Mouse (Mus musculus) thymus, postnatal 25 days (tissue): Measurements from ENCODE around the gene Lamc3.
"Not testable (repeated sequence)": the region's sequence is repeated elsewhere in the genome, so short reads cannot be mapped to it uniquely, and the experiment has no call there.

ENCODE experiments used
- DNase-seq: peaks from one replicate; pipeline ENCODE4 v3.0.0; 2022

Gene Lamc3

GRCm38 (mm10) chr2:31878610-31879009, 8.5 kb upstream of the Lamc3 start:
- DNase-seq = no peak

GRCm38 (mm10) chr2:31880868-31881267, 6.2 kb upstream of the Lamc3 start:
- peak; percentile 65 for DNase-seq

DNA sequence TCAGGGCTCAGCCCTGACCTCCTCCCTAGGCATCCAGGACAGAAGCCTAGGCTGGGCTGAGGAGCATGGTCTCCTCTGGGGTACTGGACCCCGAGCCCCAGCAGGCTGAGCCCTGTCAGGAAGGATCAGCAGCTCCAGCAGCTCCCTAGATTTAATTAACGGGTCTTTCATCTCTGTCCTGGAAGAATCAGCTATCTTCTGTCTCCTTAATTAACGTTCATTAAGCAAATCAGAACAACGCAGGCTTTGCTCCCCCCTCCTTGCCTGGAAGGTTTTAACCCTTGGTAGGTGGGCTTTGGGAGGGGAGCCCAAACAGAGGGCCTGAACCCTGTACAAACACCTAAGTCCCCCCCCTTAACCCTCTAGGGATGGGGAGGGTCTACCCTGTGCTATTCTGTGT, 4.0 kb upstream of the Lamc3 start:
- DNase-seq = no peak

GRCm38 (mm10) chr2:31884806-31885205, 2.3 kb upstream of the Lamc3 start:
- peak; percentile 54 for DNase-seq

DNA sequence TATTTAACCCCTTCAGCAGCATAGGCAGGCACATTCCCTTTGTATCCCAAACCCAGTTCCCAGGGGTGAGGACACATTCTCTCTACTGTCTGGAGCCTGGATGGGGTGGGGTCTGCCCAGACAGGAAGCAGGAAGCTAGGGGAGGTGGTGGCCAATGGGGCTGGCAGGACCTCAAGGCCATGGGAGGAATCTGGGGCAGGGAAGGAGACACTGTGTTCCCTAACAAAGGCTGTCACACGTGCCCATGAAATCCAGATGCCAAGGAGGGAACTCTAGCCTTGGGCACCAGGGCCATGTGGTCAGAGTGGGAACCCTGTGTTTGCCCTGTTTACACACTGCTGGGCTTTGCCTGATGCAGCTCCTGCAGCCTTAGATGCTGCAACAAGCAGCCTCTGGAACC, 1.8 kb downstream of the Lamc3 start:
- DNase-seq = no peak

GRCm38 (mm10) chr2:31891219-31891618, 4.1 kb downstream of the Lamc3 start:
- no peak for DNase-seq

DNA sequence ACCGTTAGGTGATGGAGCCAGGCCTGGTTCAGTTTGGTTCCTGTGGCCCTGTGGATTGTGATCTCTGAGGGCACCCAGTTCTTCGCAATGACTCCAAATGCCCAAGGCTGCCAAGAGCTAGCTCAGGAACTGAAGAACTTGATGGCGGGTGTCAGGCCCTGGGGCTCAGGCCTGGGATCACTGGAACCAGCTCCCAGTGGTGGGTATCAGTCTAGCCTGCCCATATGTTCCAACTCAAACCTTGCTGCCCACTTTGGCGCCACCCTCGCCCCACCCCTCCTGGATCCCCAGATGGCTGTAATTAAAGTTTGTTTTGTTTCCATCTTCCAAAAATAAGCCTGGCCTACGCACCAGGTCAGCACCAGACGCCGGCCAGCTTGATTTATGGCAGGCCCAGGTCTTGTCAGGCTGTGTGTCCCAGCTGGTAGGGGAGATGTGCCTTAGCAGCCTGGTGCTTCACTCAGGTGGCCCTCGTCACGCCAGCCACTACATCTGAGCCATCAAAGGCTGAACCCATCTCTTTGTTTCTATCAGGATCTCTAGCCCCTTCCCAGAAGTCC, 6.1 kb downstream of the Lamc3 start:
- no peak for DNase-seq

DNA sequence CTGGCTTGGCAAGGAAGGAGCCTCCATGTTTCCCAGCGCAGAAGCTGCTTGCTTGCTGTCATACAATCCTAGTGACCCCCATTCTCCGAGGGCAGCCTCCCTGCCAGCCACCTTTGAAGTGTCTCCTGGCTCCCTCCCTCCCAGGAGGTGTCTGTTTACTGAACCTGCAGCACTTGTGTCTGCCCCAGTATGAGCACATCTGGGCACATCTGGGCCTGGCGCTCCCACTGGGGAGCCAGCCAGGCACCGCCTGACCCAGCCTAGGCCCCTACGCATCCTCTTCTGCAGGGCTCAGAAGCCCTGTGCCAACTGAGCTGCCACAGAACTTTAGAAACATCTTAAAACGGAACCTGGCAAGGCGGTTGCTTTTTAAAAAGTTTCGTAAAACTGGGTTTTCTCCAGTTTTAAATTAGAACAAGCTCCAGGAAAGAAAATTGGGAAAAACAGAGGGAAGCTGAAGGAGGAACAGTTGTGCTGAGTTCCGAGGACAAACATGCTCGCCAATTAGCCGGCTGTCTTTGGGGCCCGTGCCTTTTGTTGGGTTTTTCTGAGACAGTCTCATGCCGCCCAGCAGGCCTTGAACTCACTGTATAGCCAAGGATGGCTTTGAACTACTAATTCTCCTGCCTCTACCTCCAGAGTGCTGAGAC, 7.3 kb downstream of the Lamc3 start:
- no peak for DNase-seq

- no peak for DNase-seq
Measured at GRCm38 (mm10) chr2:31900932-31901331, 13.8 kb downstream of the Lamc3 start.

- no peak for DNase-seq
Measured at GRCm38 (mm10) chr2:31901659-31902362, 14.7 kb downstream of the Lamc3 start.

GRCm38 (mm10) chr2:31904089-31904488, 17.0 kb downstream of the Lamc3 start:
- no peak for DNase-seq

DNA sequence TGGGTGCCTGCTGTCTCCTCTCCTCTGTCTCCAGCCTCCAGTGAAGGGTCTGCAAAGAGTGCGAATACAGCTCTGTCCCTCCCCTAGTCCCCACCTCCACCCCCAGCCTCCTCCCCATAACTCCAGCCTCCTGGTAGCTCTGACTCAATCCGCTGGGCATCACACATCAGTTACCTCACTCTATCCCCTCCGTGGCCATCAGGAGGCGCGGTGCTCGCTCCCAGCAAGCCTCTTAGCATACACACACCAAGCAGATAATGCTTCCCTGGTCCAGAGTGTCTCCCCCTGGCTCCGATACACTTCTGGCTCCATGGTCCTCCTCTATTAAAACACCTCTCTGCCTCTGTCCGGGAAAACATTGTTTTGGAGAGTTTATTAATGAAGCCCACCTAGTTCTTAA, 17.5 kb downstream of the Lamc3 start:
- DNase-seq = no peak

DNA sequence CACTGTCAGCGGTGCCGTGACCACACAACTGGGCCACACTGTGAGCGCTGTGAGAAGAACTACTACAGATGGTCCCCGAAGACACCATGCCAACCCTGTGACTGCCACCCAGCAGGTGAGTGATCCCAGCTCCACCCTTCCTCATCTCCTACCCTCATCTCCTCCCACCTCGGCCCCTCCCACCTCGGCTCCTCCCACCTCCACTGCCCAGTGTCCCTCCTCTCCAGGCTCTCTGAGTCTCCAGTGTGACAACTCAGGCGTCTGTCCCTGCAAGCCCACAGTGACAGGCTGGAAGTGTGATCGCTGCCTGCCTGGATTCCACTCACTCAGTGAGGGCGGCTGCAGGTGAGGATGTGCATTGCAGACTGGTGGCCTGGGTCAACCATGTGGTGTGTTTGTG, 18.6 kb downstream of the Lamc3 start:
- no peak for DNase-seq

DNA sequence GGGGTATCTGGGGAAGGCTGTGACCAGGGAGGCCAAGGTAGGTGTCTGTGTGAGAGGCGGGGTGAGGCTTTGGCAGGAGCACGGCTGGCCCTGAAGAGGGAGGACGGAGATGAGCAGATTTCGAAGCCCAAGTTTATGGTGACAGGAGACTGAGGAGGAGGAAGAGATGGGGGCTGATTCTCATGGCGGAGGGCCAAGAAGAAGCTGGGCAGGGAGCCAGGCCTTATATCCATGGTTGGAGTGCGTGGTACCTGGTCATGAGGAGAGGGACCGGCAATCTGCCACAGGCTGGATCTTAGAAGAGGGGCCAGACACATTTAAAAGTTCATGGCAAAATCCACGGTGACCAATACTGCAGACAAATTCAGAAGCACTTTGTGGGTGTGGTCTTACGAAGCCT, 19.3 kb downstream of the Lamc3 start:
- no peak for DNase-seq

DNA sequence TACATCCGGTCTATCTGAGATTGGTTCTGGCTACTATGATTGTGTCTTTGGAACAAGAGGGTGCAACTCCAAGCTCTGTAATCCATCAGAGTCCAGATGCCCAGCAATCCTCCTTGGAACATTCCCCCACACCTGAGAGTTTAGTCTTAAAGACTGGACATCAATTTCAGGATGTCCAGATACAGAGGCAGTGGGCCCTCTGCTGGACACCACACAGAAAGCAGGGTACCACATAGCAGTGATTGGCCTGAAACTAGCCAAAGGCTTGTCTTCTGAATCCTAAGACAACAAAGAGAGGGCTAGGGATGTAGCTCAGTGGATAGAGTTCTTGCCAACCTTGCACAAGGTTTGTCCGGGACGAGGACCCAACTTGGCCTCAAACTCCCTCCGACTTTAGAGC, 25.5 kb downstream of the Lamc3 start:
- no peak for DNase-seq

DNA sequence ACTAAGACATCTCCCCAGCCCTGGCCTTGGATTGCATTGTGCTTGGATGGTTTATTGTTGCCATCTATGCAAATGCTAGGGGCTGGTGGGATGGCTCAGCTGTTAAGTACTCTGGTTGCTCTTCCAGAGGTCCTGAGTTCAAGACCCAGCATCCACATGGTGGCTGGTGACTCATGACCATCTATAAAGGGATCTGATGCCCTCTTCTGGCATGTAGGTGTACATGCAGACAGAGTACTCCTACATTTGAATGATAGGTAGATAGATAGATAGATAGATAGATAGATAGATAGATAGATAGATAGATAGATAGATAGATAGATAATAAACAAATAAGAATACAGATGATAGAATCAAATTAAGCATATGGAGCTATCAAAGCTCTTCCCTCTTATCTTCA, 27.1 kb downstream of the Lamc3 start:
- not testable (repeated sequence) for DNase-seq

GRCm38 (mm10) chr2:31915112-31915511, 28.0 kb downstream of the Lamc3 start:
- peak; percentile 69 for DNase-seq

DNA sequence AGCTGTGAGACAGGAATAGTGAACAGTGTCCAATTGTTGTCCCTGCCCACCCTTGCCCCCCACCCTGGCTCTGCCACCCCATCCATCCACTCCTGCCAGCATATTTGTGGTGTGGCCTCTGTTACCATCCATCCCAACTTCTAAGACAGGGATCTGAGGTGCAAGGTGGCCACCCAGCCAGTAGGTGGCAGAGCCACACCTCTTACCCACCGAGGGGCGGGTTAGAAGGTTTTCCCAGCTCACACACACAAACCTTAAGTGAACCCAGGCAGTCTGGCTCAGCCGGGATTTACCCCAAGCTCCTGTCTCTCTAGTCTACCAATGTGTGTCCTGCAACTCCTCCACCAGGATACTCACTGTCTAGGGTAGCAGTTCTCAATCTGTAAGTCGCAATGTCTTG, 30.5 kb downstream of the Lamc3 start:
- DNase-seq = peak; percentile 54

DNA sequence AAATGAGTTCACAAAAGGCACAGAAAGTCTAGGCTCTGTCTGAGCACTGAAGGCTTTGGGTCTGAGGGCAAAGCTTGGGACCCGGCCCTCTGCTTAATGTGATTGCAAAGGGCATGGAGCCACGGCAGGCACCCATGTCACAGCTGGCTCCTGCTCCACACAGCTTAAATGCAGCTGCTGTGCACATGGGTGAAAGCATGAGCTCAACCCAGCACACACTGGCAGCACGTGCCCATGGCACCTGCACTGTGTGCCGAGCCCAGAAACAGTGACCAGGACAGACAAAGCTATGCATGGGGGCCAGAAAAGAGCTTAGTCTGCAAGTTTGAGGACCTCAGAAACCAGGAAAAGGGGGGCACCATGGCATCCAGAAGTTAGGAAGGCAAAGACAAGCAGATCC, 36.6 kb downstream of the Lamc3 start:
- no peak for DNase-seq

DNA sequence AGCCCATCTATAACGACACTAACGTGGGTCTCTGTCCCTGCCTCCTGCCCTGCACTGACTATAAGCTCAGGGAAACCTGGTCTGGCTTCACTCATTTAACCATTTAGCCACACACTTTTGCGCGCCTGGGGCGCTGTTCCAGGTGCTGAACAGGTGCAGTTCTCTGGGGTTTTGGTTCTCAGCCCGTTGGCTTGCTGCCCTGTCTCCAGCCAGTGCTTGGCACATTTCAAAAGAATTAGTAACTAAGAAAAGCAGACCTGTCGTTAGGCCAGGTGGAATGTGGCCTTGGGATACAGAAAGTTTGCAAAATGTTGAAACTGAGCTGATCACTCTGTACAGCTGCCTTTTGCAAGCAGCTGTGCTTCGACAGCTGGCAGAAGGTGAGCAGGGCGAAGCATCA, 37.7 kb downstream of the Lamc3 start:
- DNase-seq = no peak

- DNase-seq = no peak
Measured at GRCm38 (mm10) chr2:31925936-31926335, 38.8 kb downstream of the Lamc3 start.

DNA sequence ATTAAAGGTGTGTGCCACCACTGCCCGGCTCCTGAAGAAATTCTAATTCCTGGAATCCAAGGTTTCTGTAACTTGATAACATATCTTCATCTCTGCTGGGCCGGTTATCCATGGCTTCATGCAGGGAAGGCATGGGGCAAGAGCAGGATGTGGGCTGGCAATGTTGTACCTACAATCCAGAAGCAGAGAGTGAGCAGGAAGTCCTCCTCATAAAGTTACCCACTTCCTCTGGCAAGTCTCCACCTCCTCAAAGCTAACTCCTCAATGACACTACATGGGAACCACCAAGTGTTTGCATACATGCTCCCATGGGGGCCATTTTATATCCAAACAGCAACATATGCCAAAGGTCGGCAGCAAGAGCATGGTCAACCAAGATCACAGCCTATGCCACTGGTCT, 42.6 kb downstream of the Lamc3 start:
- peak; percentile 24 for DNase-seq

GRCm38 (mm10) chr2:31934551-31934950, 47.5 kb downstream of the Lamc3 start:
- no peak for DNase-seq

DNA sequence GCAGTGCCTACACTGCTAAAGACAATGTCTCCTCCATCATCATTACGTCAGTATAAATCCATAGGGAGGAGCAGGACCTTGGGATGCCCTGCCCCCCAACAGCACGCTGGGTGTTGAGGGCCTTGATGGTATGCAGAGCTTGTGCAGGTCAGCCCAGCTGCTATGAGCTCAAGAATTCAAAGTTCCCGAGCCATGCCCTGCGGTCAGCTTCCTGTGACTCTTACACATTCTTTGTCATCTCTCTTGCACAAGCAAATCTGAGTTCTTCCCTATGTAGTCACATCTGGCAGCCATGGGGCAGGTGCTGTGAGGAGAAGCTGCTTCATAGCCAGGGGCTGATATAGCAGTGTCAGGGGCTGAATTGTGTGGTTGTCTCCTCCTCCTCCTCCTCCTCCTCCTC, 48.0 kb downstream of the Lamc3 start:
- no peak for DNase-seq

DNA sequence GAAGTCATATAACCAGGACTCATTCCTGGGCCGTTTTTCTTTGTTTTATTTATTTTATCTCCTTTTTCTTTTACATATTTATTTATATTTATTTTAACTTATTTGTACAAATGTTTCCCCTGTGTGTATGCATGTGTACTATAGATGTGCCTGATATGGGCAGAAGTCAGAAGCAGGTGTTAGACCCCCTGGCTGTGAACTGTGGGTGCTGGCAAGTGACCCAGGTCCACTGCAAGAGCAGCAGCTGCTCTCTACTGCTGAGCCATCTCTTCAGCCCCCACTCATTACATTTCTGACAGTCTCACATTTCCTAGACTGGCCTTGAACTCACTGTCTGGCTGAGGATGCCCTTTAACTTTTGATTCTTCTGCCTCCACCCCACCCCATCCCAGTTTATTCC, 51.2 kb downstream of the Lamc3 start:
- DNase-seq = no peak
